Comparison of ENCODE assay signal across 29 mouse cellular contexts in genomic region chr15:4247637-4248136, GRCm38 (mm10).
"Had no signal": no experiment of that assay in that cellular context is flagged by ENCODE, and none has a peak within 500 bp of the region (broad histone marks: within the 10 kb centered on the region; RNA-seq: fewer than 3 reads in every experiment).

No protein-coding gene starts in this region.

- H3K9me3 ChIP-seq: heart, embryonic 10.5 days; heart, embryonic 12.5 days; hindbrain, embryonic 10.5 days; hindbrain, embryonic 12.5 days; intestine, embryonic 15.5 days; limb, embryonic 13.5 days; limb, embryonic 15.5 days; liver, embryonic 13.5 days; liver, embryonic 15.5 days had no signal

- DNase-seq: gastrocnemius, postnatal 10 days; gastrocnemius, postnatal 25 days; heart, adult 18-20 months; heart, postnatal 10 days; heart, postnatal 4 days; kidney, adult 18-20 months; kidney, adult 8-10 months; kidney, postnatal 10 days; kidney, postnatal 25 days; kidney, postnatal 4 days; layer of hippocampus, adult 9-11 months; layer of hippocampus, postnatal 36 days; left cerebral cortex, postnatal 4 days; liver, embryonic 13.5 days; lung, adult 18-20 months had no signal

- H3K27me3 ChIP-seq: heart, embryonic 12.5 days; hindbrain, embryonic 12.5 days; intestine, embryonic 15.5 days; limb, embryonic 13.5 days; limb, embryonic 15.5 days; liver, embryonic 13.5 days; liver, embryonic 15.5 days had no signal

- H3K36me3 ChIP-seq: heart, embryonic 10.5 days; heart, embryonic 12.5 days; hindbrain, embryonic 10.5 days; hindbrain, embryonic 12.5 days; intestine, embryonic 15.5 days; limb, embryonic 13.5 days; limb, embryonic 15.5 days; liver, embryonic 13.5 days; liver, embryonic 15.5 days had no signal

- H3K4me3 ChIP-seq: heart, embryonic 10.5 days; heart, embryonic 12.5 days; hindbrain, embryonic 10.5 days; hindbrain, embryonic 12.5 days; intestine, embryonic 15.5 days; layer of hippocampus, adult 2 months; limb, embryonic 13.5 days; limb, embryonic 15.5 days; liver, embryonic 13.5 days; liver, embryonic 15.5 days had no signal

- H3K4me1 ChIP-seq: hindbrain, embryonic 10.5 days; hindbrain, embryonic 12.5 days; intestine, embryonic 15.5 days; limb, embryonic 13.5 days; limb, embryonic 15.5 days; liver, embryonic 13.5 days; liver, embryonic 15.5 days had no signal

- H3K9ac ChIP-seq: heart, embryonic 12.5 days; hindbrain, embryonic 12.5 days; hindbrain, embryonic 14.5 days; intestine, embryonic 15.5 days; limb, embryonic 13.5 days; limb, embryonic 15.5 days; liver, embryonic 13.5 days; liver, embryonic 15.5 days had no signal

- ATAC-seq: hindbrain, embryonic 16.5 days; inflammation-experienced regulatory T-cells, adult 6 months; intestine, embryonic 15.5 days; intestine, postnatal 0 days had no signal

- H3K27ac ChIP-seq: heart, embryonic 10.5 days; hindbrain, embryonic 10.5 days; hindbrain, embryonic 12.5 days; hindbrain, embryonic 14.5 days; intestine, embryonic 15.5 days; layer of hippocampus, adult 2 months; limb, embryonic 13.5 days; limb, embryonic 15.5 days; liver, embryonic 13.5 days; liver, embryonic 15.5 days had no signal

- H3K4me2 ChIP-seq: heart, embryonic 12.5 days; hindbrain, embryonic 12.5 days; hindbrain, embryonic 14.5 days; intestine, embryonic 15.5 days; limb, embryonic 13.5 days; limb, embryonic 15.5 days; liver, embryonic 11.5 days; liver, embryonic 13.5 days; liver, embryonic 15.5 days had no signal
